Mouse (Mus musculus) hindbrain, embryonic 14.5 days (tissue): ENCODE data around the gene Atxn2. TPM values are rescaled to one million over a fixed set of nuclear protein-coding genes. Genes with fewer than 3 reads are reported as not detected.

Source experiments
- ATAC-seq: fragments of 200-750 bp; cut with Nextera tagmentation; 2 replicates; pipeline ENCODE4 v1.8.0; 2017; ENCODE audit warnings: moderate number of reproducible peaks, mild to moderate bottlenecking, moderate TSS enrichment, moderate library complexity; ENCODE audit not compliant: low FRiP score
- DNase-seq: peaks from one replicate; pipeline ENCODE4 v3.0.0-alpha.2; 2015; ENCODE audit warnings: low spot score
- H3K27ac ChIP-seq: fragments of 300-500 bp; sonication (generic); 2 replicates; pipeline ENCODE4 v1.5.1; 2014; ENCODE audit warnings: mild to moderate bottlenecking, moderate library complexity
- H3K27me3 ChIP-seq: fragments of 300-500 bp; sonication (generic); 2 replicates; pipeline ENCODE4 v1.6.1; 2014; ENCODE audit warnings: mild to moderate bottlenecking, low read length, mixed read lengths; ENCODE audit not compliant: control insufficient read depth, insufficient read depth
- H3K36me3 ChIP-seq: fragments of 300-500 bp; sonication (generic); replicated peaks from 2 replicates; pipeline ENCODE4 v1.6.1; 2014; ENCODE audit not compliant: control insufficient read depth, insufficient read depth
- H3K4me1 ChIP-seq: fragments of 300-500 bp; sonication (generic); replicated peaks from 2 replicates; pipeline ENCODE4 v1.6.1; 2014; ENCODE audit warnings: antibody characterized with exemption, low read length, mixed read lengths; ENCODE audit not compliant: control insufficient read depth, insufficient read depth
- H3K4me2 ChIP-seq: fragments of 300-500 bp; sonication (generic); replicated peaks from 2 replicates; pipeline ENCODE4 v1.6.1; 2014; ENCODE audit warnings: mild to moderate bottlenecking, moderate library complexity
- H3K4me3 ChIP-seq: fragments of 300-500 bp; sonication (generic); replicated peaks from 2 replicates; pipeline ENCODE4 v1.5.1; 2014; ENCODE audit warnings: mild to moderate bottlenecking, low read length
- H3K9ac ChIP-seq: fragments of 300-500 bp; sonication (generic); 2 replicates; pipeline ENCODE4 v1.6.1; 2014
- H3K9me3 ChIP-seq: fragments of 300-500 bp; sonication (generic); 2 replicates; pipeline ENCODE4 v1.6.1; 2016; ENCODE audit warnings: low read length; ENCODE audit not compliant: control insufficient read depth
- WGBS: fragments of 180-500 bp; shearing (Covaris S2); extraction: QIAGEN DNeasy Blood & Tissue Kit; methylation state at CpG from one replicate; pipeline ENCODE4 v1.1.7; 2014; 5-methylcytosine and 5-hydroxymethylcytosine counted together
- polyA plus RNA-seq: library from polyadenylated mRNA; unstranded; fragments of >200 nt; fragmentation: Nextera tagmentation; extraction: Ambion mirVana; gene quantifications from 2 replicates; pipeline ENCODE4 v1.2.1, GENCODE M21; 2014

Gene Atxn2
- polyA plus RNA-seq: 81.6 and 90.5 TPM in 2 replicates

DNA sequence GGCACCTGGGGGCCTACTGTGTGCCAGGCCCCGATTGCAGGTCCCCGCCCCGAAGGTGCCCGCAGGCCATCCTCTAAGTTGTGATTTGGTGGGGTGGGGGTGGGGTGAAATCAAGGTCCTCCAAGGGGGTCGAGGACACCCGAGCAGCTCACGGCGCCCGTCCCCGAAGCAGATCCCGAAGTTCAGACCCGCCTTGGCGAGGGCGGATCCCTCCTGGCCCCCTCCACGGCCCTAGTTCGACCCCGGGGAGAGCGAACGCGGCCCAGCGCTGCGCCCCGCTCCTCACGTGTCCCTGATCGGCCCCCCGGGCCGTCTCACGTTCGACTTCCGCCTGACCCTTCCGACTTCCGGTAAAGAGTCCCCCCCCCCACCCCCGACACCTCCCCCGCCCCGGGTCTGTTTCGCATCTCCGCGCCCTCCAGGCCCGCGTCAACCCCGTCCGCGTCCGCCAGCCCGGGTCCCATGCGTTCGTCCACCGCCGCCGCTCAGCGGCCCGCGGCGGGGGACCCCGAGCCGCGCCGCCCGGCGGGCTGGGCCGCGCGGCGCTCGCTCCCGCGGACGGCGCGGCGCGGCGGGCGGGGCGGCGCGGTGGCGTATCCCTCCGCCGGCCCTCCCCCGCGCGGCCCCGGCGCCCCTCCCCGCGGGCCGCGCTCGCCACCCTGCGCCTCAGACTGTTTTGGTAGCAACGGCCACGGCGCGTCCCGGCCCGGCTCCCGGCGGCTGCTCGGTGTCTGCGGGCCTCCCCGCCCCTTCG, at the start of gene Atxn2:
TSS of gene Atxn2 (plus strand) at position 164 of the 754 bp plus-strand sequence.
- WGBS: 1% methylated on average over 69 of the region's 103 CpGs
- peak within 1 kb of the TSS; percentile 97 for H3K27ac ChIP-seq

DNA sequence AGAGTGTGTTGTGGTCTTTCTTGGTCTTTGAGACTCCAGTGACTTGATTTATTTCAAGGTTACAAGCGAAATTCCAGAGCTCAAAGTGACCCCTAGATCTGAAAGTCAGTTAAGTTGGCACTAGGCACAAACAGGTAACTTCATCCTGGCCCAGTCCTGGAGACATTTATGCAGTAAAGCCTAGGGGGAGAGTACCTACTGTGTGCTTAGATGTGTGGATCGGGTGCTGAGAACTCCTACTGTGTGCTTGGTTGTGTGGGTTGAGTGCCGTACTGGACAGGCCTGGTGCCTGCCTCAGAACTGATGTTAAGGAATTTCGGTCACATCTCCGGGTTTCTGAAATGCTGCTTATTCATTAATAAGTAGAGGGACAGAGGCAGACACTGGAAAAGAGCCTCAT, 49.6 kb upstream of the Atxn2 start:
- no peaks in the 10 kb centered on the region for H3K27me3 ChIP-seq
- H3K36me3 ChIP-seq: peaks cover 39% of the 10 kb centered on the region
- ATAC-seq: no peak
- no peaks in the 10 kb centered on the region for H3K9me3 ChIP-seq
- peak overlapping the region; percentile 98 for H3K4me3 ChIP-seq
- H3K4me2 ChIP-seq: peak overlapping the region; percentile 76
- H3K4me1 ChIP-seq: peaks cover 21% of the 10 kb centered on the region
- no peak for DNase-seq
- H3K9ac ChIP-seq: peak overlapping the region; percentile 95
- WGBS: 88% methylated on average over 5 of the region's 5 CpGs
- no peak overlapping the region for H3K27ac ChIP-seq

More for the DNA sequence above, at the start of gene Atxn2:
- no peaks in the 10 kb centered on the region for H3K9me3 ChIP-seq
- peak within 1 kb of the TSS; percentile 100 for H3K4me3 ChIP-seq
- H3K27me3 ChIP-seq: no peaks in the 10 kb centered on the region
- peak within 1 kb of the TSS; percentile 97 for H3K9ac ChIP-seq
- H3K36me3 ChIP-seq: no peaks in the 10 kb centered on the region
- DNase-seq (peak; percentile 82), ATAC-seq (peak; percentile 84)
- H3K4me1 ChIP-seq: peaks cover 22% of the 10 kb centered on the region
- peak within 1 kb of the TSS; percentile 93 for H3K4me2 ChIP-seq

- ATAC-seq: no peak
- 93% methylated on average over 8 of the region's 8 CpGs for WGBS
- Histone ChIP-seq H3K36me3 (peaks cover 56% of the 10 kb centered on the region), H3K4me3 (no peak overlapping the region), H3K27me3 (no peaks in the 10 kb centered on the region), H3K9me3 (no peaks in the 10 kb centered on the region), H3K4me1 (peaks cover 21% of the 10 kb centered on the region), H3K9ac (no peak overlapping the region), H3K4me2 (no peak overlapping the region), H3K27ac (no peak overlapping the region)
- DNase-seq: no peak
Measured at GRCm38 (mm10) chr5:121663456-121663855, 47.7 kb upstream of the Atxn2 start.

DNA sequence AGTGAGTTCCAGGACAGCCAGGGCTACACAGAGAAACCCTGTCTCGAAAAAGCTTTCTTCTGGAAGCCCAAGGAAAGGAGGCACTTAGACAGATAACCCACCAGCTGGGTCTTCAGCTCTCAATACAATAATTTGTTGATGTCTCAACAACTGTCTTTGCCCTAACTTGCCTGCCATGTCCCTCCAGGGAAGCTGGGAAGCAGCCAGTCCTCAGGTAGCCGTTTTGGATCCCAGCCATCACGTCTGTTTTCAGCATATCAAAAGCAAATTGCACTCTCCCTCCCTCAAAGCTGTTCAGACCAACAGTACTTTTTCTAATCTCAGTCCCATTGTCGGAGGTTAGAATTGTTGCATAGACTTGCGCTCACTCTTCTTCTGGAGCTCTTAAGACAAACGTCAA, 47.1 kb upstream of the Atxn2 start:
- 92% methylated on average over 6 of the region's 6 CpGs for WGBS

DNA sequence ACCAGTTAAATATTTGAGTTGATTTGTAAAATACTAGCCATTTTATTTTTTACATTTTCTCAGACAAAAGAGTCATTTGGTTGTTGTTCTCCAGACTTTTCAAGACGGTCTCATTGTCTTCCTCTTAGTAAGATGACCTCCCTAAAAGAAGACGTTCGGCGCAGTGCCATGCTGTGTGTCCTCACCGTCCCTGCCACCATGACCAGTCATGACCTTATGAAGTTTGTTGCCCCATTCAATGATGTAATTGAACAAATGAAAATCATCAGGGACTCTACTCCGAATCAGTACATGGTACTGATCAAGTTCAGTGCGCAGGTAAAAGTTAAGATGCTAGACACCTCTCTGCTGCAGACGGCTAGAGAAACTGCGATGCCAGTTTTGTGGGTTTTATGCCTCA, 46.2 kb upstream of the Atxn2 start:
- Histone ChIP-seq H3K27me3 (no peaks in the 10 kb centered on the region), H3K27ac (no peak overlapping the region), H3K4me3 (no peak overlapping the region), H3K4me1 (peaks cover 15% of the 10 kb centered on the region), H3K4me2 (no peak overlapping the region), H3K9me3 (no peaks in the 10 kb centered on the region), H3K36me3 (peaks cover 66% of the 10 kb centered on the region), H3K9ac (no peak overlapping the region)
- WGBS: 98% methylated on average over 9 of the region's 9 CpGs
- ATAC-seq (no peak), DNase-seq (no peak)

More for the DNA sequence above, 47.1 kb upstream of the Atxn2 start:
- Histone ChIP-seq H3K9me3 (no peaks in the 10 kb centered on the region), H3K4me1 (peaks cover 21% of the 10 kb centered on the region), H3K36me3 (peaks cover 62% of the 10 kb centered on the region), H3K4me2 (no peak overlapping the region), H3K9ac (no peak overlapping the region), H3K4me3 (no peak overlapping the region), H3K27ac (no peak overlapping the region), H3K27me3 (no peaks in the 10 kb centered on the region)
- no peak for DNase-seq
- no peak for ATAC-seq

DNA sequence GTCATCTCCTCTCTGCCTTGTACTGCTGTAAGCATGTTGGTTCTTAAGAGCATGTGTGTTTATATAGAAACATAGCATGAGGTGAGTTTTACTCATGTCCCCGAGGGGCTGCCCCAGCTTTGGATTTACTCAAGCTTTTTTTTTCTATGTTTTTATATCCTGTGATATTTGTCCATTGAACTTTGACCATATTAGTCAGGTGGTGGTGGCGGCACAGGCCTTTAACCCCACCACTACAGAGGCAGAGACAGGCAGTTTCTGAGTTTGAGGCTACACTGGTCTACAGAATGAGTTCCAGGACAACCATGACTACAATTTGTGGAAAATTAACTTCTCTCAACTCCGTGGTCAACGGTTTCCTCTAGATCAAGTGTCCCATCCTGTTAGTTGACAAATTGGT, 44.1 kb upstream of the Atxn2 start:
- 94% methylated on average over 4 of the region's 4 CpGs for WGBS
- Histone ChIP-seq H3K9me3 (no peaks in the 10 kb centered on the region), H3K4me2 (no peak overlapping the region), H3K36me3 (peaks cover 75% of the 10 kb centered on the region), H3K4me3 (no peak overlapping the region), H3K27me3 (no peaks in the 10 kb centered on the region), H3K4me1 (peaks cover 2% of the 10 kb centered on the region; the same call in 1 of the 2 replicates), H3K9ac (no peak overlapping the region), H3K27ac (no peak overlapping the region)
- ATAC-seq (no peak), DNase-seq (no peak)

GRCm38 (mm10) chr5:121668411-121668810, 42.7 kb upstream of the Atxn2 start:
- Histone ChIP-seq H3K27me3 (no peaks in the 10 kb centered on the region), H3K4me3 (no peak overlapping the region), H3K27ac (no peak overlapping the region), H3K4me2 (no peak overlapping the region), H3K9ac (no peak overlapping the region), H3K36me3 (peaks cover 76% of the 10 kb centered on the region), H3K9me3 (no peaks in the 10 kb centered on the region), H3K4me1 (no peaks in the 10 kb centered on the region)
- DNase-seq (no peak), ATAC-seq (no peak)
- WGBS: 83% methylated on average over 6 of the region's 6 CpGs

- peaks cover 75% of the 10 kb centered on the region for H3K36me3 ChIP-seq
- no peak for DNase-seq
Measured at GRCm38 (mm10) chr5:121670412-121670811, 40.7 kb upstream of the Atxn2 start.

GRCm38 (mm10) chr5:121682250-121682649, 28.9 kb upstream of the Atxn2 start:
- Histone ChIP-seq H3K4me2 (no peak overlapping the region), H3K4me1 (no peaks in the 10 kb centered on the region), H3K4me3 (no peak overlapping the region), H3K9ac (no peak overlapping the region), H3K27me3 (no peaks in the 10 kb centered on the region), H3K9me3 (no peaks in the 10 kb centered on the region), H3K36me3 (peaks cover 99% of the 10 kb centered on the region), H3K27ac (no peak overlapping the region)
- 98% methylated on average over 2 of the region's 2 CpGs for WGBS
- ATAC-seq: no peak
- no peak for DNase-seq

More at GRCm38 (mm10) chr5:121670412-121670811, 40.7 kb upstream of the Atxn2 start:
- no peak overlapping the region for H3K4me3 ChIP-seq
- no peaks in the 10 kb centered on the region for H3K4me1 ChIP-seq
- 79% methylated on average over 3 of the region's 3 CpGs for WGBS
- H3K9ac ChIP-seq: no peak overlapping the region
- H3K27ac ChIP-seq: no peak overlapping the region
- no peaks in the 10 kb centered on the region for H3K9me3 ChIP-seq
- no peak overlapping the region for H3K4me2 ChIP-seq
- no peak for ATAC-seq
- no peaks in the 10 kb centered on the region for H3K27me3 ChIP-seq
